ENCODE assay signal across 8 mouse cellular contexts in genomic region chr7:97361467-97361866, GRCm38 (mm10). TPM values are rescaled to one million over a fixed set of nuclear protein-coding genes. Genes with fewer than 3 reads are reported as not detected.
DNase-seq lines count a peak whose midpoint lies in the region; ATAC-seq lines count a peak whose summit lies in the region.

No protein-coding gene starts in this region.

- no peak overlapping the region for H3K27ac ChIP-seq in midbrain, embryonic 10.5 days (replicated peaks)
- no peak overlapping the region for H3K27ac ChIP-seq in midbrain, embryonic 16.5 days (ENCODE audit: low read length)

- H3K9me3 ChIP-seq in midbrain, embryonic 10.5 days (replicated peaks), result no peaks in the 10 kb centered on the region
- no peaks in the 10 kb centered on the region for H3K9me3 ChIP-seq in midbrain, embryonic 16.5 days (replicated peaks; ENCODE audit: control insufficient read depth, low read length, poor library complexity, severe bottlenecking)

- peak; percentile 1 for DNase-seq in cerebellum, adult 11-12 months
- DNase-seq in cerebellum, adult 11 months, result no peak
- peak; percentile 37 for DNase-seq in midbrain, embryonic 10.5 days (ENCODE audit: low spot score)
- DNase-seq in embryo, embryonic 10 days (ENCODE audit: low spot score), result peak; percentile 66
- DNase-seq in lung, postnatal 14 days, result peak; percentile 64
- peak; percentile 37 to 55 for DNase-seq in thymus, postnatal 36 days
- no peak for DNase-seq in left cerebral cortex, adult 11 months (ENCODE audit: low spot score)

- H3K4me1 ChIP-seq in midbrain, embryonic 10.5 days, result 0 out of 2 replicates have a peak, but pooled peaks cover 6% of the 10 kb centered on the region
- no peaks in the 10 kb centered on the region for H3K4me1 ChIP-seq in midbrain, embryonic 16.5 days (ENCODE audit: control insufficient read depth, insufficient read depth, low read length)

- 31% methylated on average over 4 of the region's 4 CpGs for WGBS in midbrain, embryonic 10.5 days
- WGBS in midbrain, embryonic 16.5 days, result 29% methylated on average over 4 of the region's 4 CpGs

- no peak overlapping the region for H3K9ac ChIP-seq in midbrain, embryonic 16.5 days (ENCODE audit: low read depth, low read length)

- ATAC-seq in midbrain, embryonic 16.5 days, result no peak

- H3K4me3 ChIP-seq in midbrain, embryonic 10.5 days, result no peak overlapping the region
- H3K4me3 ChIP-seq in midbrain, embryonic 16.5 days (ENCODE audit: low read depth, low read length), result no peak overlapping the region

- no peaks in the 10 kb centered on the region for H3K27me3 ChIP-seq in midbrain, embryonic 10.5 days (ENCODE audit: low read depth, poor library complexity, severe bottlenecking)
- H3K27me3 ChIP-seq in midbrain, embryonic 16.5 days (ENCODE audit: control insufficient read depth, insufficient read depth, low read depth, low read length), result no peaks in the 10 kb centered on the region

- no peaks in the 10 kb centered on the region for H3K36me3 ChIP-seq in midbrain, embryonic 10.5 days
- H3K36me3 ChIP-seq in midbrain, embryonic 16.5 days (ENCODE audit: control insufficient read depth, insufficient read depth, low read length), result no peaks in the 10 kb centered on the region

- H3K4me2 ChIP-seq in midbrain, embryonic 16.5 days (ENCODE audit: low read length), result no peak overlapping the region

RNA-seq across cellular contexts. Expression of gene Alg8, which starts 9.9 kb away (rescaled TPM):
- 52.3 and 58.3 TPM in 2 replicates for polyA plus RNA-seq in midbrain, embryonic 10.5 days (2016; fragmentation: Nextera tagmentation; extraction: Ambion mirVana)
- polyA plus RNA-seq in midbrain, embryonic 16.5 days (2015; fragmentation: Nextera tagmentation; extraction: Ambion mirVana), result 12.3 and 12.7 TPM in 2 replicates

RNA-seq across cellular contexts. Expression of gene Kctd21, which starts 29.3 kb away (rescaled TPM):
- 4.4 and 5.3 TPM in 2 replicates for polyA plus RNA-seq in midbrain, embryonic 10.5 days (2016; fragmentation: Nextera tagmentation; extraction: Ambion mirVana)
- 6.7 and 7.6 TPM in 2 replicates for polyA plus RNA-seq in midbrain, embryonic 16.5 days (2015; fragmentation: Nextera tagmentation; extraction: Ambion mirVana)

RNA-seq across cellular contexts. Expression of gene Usp35, which starts 29.6 kb away (rescaled TPM):
- 1.5 and 1.7 TPM in 2 replicates for polyA plus RNA-seq in midbrain, embryonic 10.5 days (2016; fragmentation: Nextera tagmentation; extraction: Ambion mirVana)
- polyA plus RNA-seq in midbrain, embryonic 16.5 days (2015; fragmentation: Nextera tagmentation; extraction: Ambion mirVana), result 3.1 and 3.2 TPM in 2 replicates

RNA-seq across cellular contexts. Expression of gene Ndufc2, which starts 38.3 kb away (rescaled TPM):
- polyA plus RNA-seq in midbrain, embryonic 10.5 days (2016; fragmentation: Nextera tagmentation; extraction: Ambion mirVana), result 308 and 330 TPM in 2 replicates
- polyA plus RNA-seq in midbrain, embryonic 16.5 days (2015; fragmentation: Nextera tagmentation; extraction: Ambion mirVana), result 426 and 456 TPM in 2 replicates

RNA-seq across cellular contexts. Expression of gene Thrsp, which starts 56.1 kb away (rescaled TPM):
- polyA plus RNA-seq in midbrain, embryonic 10.5 days (2016; fragmentation: Nextera tagmentation; extraction: Ambion mirVana), result 0.48 and 0.51 TPM in 2 replicates
- polyA plus RNA-seq in midbrain, embryonic 16.5 days (2015; fragmentation: Nextera tagmentation; extraction: Ambion mirVana), result 1.7 and 2.3 TPM in 2 replicates

Comparison
In these comparisons a context has a peak if more than half of its experiments do, and no peak if none do; other contexts are left out.
1. DNase-seq: peak in cerebellum, adult 11-12 months (single experiment), midbrain, embryonic 10.5 days (single experiment), embryo, embryonic 10 days (single experiment), lung, postnatal 14 days (single experiment) and thymus, postnatal 36 days (2 of 2); none in cerebellum, adult 11 months (single experiment) and left cerebral cortex, adult 11 months (single experiment).